ENCODE assay signal across 8 mouse cellular contexts in the genomic region with DNA sequence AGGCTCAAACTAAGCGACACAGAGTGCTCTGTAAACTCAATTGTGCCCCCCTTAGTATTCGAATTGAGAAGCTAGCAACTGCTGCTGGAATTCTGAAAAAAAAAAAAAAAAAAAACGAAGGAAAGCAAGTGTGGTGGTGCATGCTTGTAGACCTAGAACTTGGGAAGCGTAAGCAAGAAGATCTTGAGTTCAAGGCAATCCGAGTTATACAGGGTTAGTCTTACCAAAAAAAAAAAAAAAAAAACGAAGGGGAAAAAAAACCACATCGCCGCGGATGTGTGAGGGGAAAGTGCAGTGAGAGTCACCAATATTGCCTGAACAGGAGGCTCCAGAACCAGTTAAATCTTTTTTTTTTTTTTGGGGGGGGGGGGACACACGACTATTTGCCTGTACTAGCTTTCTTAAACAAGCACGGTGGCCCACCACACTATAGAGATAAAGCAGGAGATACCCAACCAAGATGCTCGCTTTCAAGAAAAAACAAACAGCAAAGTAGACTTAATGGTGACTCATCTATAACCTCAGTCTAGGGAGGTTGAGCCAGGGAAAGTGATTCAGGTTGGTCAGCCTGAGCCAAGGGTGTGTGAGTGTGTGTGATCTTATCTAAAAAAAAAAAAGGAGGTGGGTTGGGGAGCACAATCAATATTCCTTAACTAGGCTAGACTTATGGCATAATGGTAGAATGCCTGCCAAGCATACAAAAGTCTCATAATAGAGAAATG. TPM values are rescaled to one million over a fixed set of nuclear protein-coding genes. Genes with fewer than 3 reads are reported as not detected.
DNase-seq lines count a peak whose midpoint lies in the region; ATAC-seq and TF ChIP-seq lines count a peak whose summit lies in the region.

A gene (minus strand): TSS at position 32 of the 722 bp plus-strand sequence.

- no peak for ATAC-seq in lung, embryonic 15.5 days (ENCODE audit: borderline replicate concordance, extremely low read depth, low FRiP score, low TSS enrichment)
- no peak for ATAC-seq in forebrain, embryonic 14.5 days
- ATAC-seq in liver, embryonic 14.5 days (ENCODE audit: insufficient read depth) = no peak

- DNase-seq in lung, postnatal 25 days (ENCODE audit: low spot score) = no peak
- no peak for DNase-seq in adrenal gland, postnatal 4 days (ENCODE audit: low spot score in 2 of 2)
- DNase-seq in forebrain, embryonic 14.5 days (ENCODE audit: low spot score) = no peak
- DNase-seq in liver, embryonic 14.5 days (ENCODE audit: low read depth in 3 of 3, low spot score in 3 of 3) = peak in 1 of 3 experiments; percentile 32
- no peak for DNase-seq in retina, postnatal 1 day
- DNase-seq in layer of hippocampus, postnatal 14 days (ENCODE audit: low spot score in 2 of 2) = no peak
- no peak for DNase-seq in urinary bladder, postnatal 4 days (ENCODE audit: low spot score in 2 of 2)

- TF ChIP-seq CTCF in liver, embryonic 14.5 days (IDR thresholded peaks at IDR 0.05; ENCODE audit: low read depth) = no peak

- H3K27ac ChIP-seq in lung, embryonic 15.5 days = peak within 1 kb of the TSS; percentile 94
- H3K27ac ChIP-seq in forebrain, embryonic 14.5 days (ENCODE audit: low read depth, low read length) = peak within 1 kb of the TSS; percentile 85
- peak within 1 kb of the TSS; percentile 14 for H3K27ac ChIP-seq in liver, embryonic 14.5 days

- peaks cover 20% of the 10 kb centered on the region for H3K36me3 ChIP-seq in lung, embryonic 15.5 days
- H3K36me3 ChIP-seq in forebrain, embryonic 14.5 days (ENCODE audit: control insufficient read depth, insufficient read depth, low read length) = peaks cover 22% of the 10 kb centered on the region
- H3K36me3 ChIP-seq in liver, embryonic 14.5 days (replicated peaks; ENCODE audit: control insufficient read depth, insufficient read depth, low read depth) = peaks cover 22% of the 10 kb centered on the region

- no peaks in the 10 kb centered on the region for H3K9me3 ChIP-seq in lung, embryonic 15.5 days
- H3K9me3 ChIP-seq in forebrain, embryonic 14.5 days (replicated peaks; ENCODE audit: control insufficient read depth, low read length) = no peaks in the 10 kb centered on the region
- no peaks in the 10 kb centered on the region for H3K9me3 ChIP-seq in liver, embryonic 14.5 days (ENCODE audit: control insufficient read depth, low read length)

- no peaks in the 10 kb centered on the region for H3K27me3 ChIP-seq in lung, embryonic 15.5 days
- H3K27me3 ChIP-seq in forebrain, embryonic 14.5 days (replicated peaks; ENCODE audit: control insufficient read depth, insufficient read depth, low read length) = no peaks in the 10 kb centered on the region
- H3K27me3 ChIP-seq in liver, embryonic 14.5 days (ENCODE audit: control insufficient read depth, insufficient read depth, low read length) = no peaks in the 10 kb centered on the region

- under 1% methylated on average over 12 of the region's 12 CpGs for WGBS in lung, embryonic 15.5 days
- 9% methylated on average over 12 of the region's 12 CpGs for WGBS in forebrain, embryonic 14.5 days
- under 1% methylated on average over 12 of the region's 12 CpGs for WGBS in liver, embryonic 14.5 days (ENCODE audit: insufficient replicate concordance)

- H3K9ac ChIP-seq in lung, embryonic 15.5 days = peak within 1 kb of the TSS; percentile 71
- peak within 1 kb of the TSS; percentile 66 for H3K9ac ChIP-seq in forebrain, embryonic 14.5 days (ENCODE audit: low read length)
- peak within 1 kb of the TSS; percentile 63 for H3K9ac ChIP-seq in liver, embryonic 14.5 days (replicated peaks)

- TF ChIP-seq EP300 in liver, embryonic 14.5 days (IDR thresholded peaks at IDR 0.05; ENCODE audit: low read depth) = no peak

- peaks cover 11% of the 10 kb centered on the region for H3K4me1 ChIP-seq in lung, embryonic 15.5 days
- peaks cover 12% of the 10 kb centered on the region for H3K4me1 ChIP-seq in forebrain, embryonic 14.5 days (ENCODE audit: control insufficient read depth, insufficient read depth, low read length)
- H3K4me1 ChIP-seq in liver, embryonic 14.5 days (replicated peaks; ENCODE audit: control insufficient read depth in 2 of 2, insufficient read depth in 2 of 2, low read length in 1 of 2) = peaks cover 3 to 11% of the 10 kb centered on the region in 2 experiments; a peak in 2 of 4 replicates

- H3K4me3 ChIP-seq in lung, embryonic 15.5 days = peak within 1 kb of the TSS; percentile 74
- H3K4me3 ChIP-seq in forebrain, embryonic 14.5 days (ENCODE audit: low read depth, low read length) = peak within 1 kb of the TSS; percentile 62
- peak within 1 kb of the TSS; percentile 68 to 88 for H3K4me3 ChIP-seq in liver, embryonic 14.5 days (ENCODE audit: insufficient read depth in 1 of 2, low read depth in 2 of 2, low read length in 2 of 2)

- peak within 1 kb of the TSS; percentile 85 for H3K4me2 ChIP-seq in lung, embryonic 15.5 days
- H3K4me2 ChIP-seq in forebrain, embryonic 14.5 days (ENCODE audit: low read length) = peak within 1 kb of the TSS; percentile 93
- H3K4me2 ChIP-seq in liver, embryonic 14.5 days (ENCODE audit: low read depth) = peak within 1 kb of the TSS; percentile 70

RNA-seq across cellular contexts. Expression of the gene that starts here (rescaled TPM):
- 36.3 and 36.8 TPM in 2 replicates for polyA plus RNA-seq in lung, embryonic 15.5 days (2015; fragmentation: Nextera tagmentation; extraction: Ambion mirVana)
- total RNA-seq in adrenal gland, postnatal 4 days (2021) = 10 to 100 TPM; 14.7 to 16.4 TPM
- 24.8 and 25.3 TPM in 2 replicates for polyA plus RNA-seq in forebrain, embryonic 14.5 days (2014; fragmentation: Nextera tagmentation; extraction: Ambion mirVana)
- polyA plus RNA-seq in liver, embryonic 14.5 days (2012; rRNA removed) = 5.7 and 8.1 TPM in 2 replicates
- polyA plus RNA-seq in liver, embryonic 14.5 days (2014; fragmentation: Nextera tagmentation; extraction: Ambion mirVana) = 19.7 and 26.9 TPM in 2 replicates
- 1 to 10 TPM; 3.2 to 3.3 TPM for total RNA-seq in layer of hippocampus, postnatal 14 days (2021)

Comparison
In these comparisons a context has a peak if more than half of its experiments do, and no peak if none do; other contexts are left out.
1. H3K27ac ChIP-seq: peak in every context shown above with its lines; median percentile 94 in lung, embryonic 15.5 days; 85 in forebrain, embryonic 14.5 days; 14 in liver, embryonic 14.5 days.